Mouse (Mus musculus): ENCODE results near the gene Myod1. TPM values are rescaled to one million over a fixed set of nuclear protein-coding genes. Genes with fewer than 3 reads are reported as not detected.
A peak's percentile ranks its signal among the peaks of the same experiment; 100 is the strongest.

Gene Myod1
- total RNA-seq (2021): not detected

GRCm38 (mm10) chr7:46376172-46377007, at the start of gene Myod1:
Gene Myod1 (plus strand): TSS chr7:46376474.
- no peak for DNase-seq

DNA sequence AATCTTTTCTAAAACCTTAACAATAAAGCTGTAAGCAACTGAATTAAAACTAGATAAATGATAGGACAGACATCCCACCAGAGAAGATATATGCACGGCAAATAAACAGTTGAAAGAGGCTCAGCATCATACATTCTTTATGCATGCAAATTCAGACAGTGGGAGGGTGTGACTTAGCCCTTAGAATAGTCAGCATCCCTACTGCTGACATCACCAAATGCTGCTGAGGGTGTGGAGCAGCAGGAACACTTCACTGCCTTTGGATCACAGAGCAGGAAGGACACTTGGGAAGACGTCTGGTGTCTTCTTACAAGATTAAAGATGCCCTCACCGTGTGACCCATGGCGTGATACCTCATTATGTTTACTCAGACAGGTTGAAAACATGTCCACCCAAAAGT, 48.4 kb upstream of the Myod1 start:
- DNase-seq: no peak

DNA sequence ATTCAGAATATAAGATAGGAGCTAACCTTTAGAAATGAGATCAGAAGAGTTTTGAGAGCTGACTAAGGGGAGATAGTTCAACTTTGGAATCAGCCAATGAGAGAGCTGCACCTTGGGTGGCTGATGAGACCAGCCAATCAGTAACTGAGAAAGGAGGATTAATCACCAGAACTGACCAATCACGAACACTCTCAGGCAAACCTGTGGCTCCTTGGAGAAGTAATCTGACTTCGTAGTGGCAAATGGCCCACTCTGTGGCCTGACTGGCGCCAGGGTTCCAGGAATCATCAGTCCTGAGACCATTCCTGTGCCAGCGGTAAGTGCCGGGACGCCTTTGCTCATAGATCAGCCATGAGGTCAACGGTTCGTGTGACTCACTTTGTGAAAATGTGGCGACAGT, 38.9 kb upstream of the Myod1 start:
- no peak for DNase-seq

- DNase-seq: no peak
These were observed 36.5 kb upstream of the Myod1 start for GRCm38 (mm10) chr7:46339818-46340217.

GRCm38 (mm10) chr7:46340295-46340694, 36.0 kb upstream of the Myod1 start:
- DNase-seq: no peak

GRCm38 (mm10) chr7:46341471-46341870, 34.8 kb upstream of the Myod1 start:
- DNase-seq: no peak

DNA sequence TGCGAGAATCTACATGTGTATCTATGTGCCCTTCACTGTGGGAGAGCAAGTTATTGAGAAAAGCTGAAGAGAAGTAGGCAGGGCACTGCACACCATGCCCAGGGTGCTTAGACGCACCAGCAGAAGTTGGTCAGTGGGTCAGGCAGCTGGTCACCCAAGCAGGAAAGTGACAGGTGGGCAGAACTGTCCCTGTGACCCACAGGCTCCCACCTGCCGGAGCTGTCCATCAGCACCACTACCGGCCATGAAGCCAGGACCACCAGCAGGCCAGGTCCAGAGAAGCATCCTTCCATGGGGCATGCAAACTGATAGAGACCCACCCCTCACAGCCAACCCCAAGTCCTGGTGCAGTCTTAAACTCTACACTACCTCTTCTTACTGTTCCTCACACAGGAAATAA, 28.6 kb upstream of the Myod1 start:
- DNase-seq: no peak

GRCm38 (mm10) chr7:46348813-46349212, 27.5 kb upstream of the Myod1 start:
- no peak for DNase-seq

DNA sequence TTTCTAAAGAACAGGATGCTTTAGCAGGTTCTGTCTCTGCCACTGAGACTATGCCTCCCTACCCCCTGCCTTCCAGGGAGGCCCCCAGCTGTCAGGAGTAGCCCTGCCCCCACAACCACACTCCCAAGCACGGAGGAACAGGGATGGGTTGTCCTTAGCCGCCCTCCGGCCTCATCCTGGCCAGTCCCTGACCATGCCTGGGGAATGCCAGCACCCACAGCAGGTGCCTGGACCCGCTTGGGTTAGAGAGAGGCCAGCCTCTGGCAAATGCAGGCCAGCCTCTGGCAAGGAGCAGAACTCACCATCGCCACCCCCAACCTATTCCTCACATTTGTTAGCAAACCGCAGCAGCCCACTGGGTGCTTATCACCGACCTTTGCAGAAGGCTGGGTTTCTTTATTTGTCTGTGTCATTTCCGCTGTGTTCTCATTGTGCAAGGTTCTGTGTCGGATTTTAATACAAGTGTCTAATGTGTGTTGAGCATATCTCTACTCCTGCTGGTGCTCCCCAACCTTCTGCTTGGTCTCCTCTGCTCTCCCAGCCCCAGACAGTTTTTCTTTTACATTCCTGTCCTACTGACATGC, 26.1 kb upstream of the Myod1 start:
- no peak for DNase-seq

DNA sequence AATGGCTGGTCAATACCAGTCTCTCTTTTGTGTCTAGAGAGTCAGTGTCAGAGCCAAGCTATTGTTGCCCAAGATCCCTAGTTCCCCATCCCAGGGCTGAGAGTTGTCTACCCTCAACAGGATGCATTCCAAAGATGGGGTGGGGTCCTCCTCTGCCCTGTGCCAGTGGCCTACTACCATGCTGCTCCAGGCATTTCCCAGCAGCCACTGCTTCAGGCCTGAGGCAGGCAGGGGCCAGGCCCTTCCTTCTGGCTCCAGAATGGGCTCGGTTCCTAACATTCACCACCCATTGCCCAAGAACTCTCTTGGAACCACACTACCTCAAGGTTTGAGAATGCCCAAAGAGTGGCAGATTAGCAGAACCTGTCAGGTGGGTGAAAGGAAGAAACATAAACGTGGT, 23.5 kb upstream of the Myod1 start:
- no peak for DNase-seq

DNA sequence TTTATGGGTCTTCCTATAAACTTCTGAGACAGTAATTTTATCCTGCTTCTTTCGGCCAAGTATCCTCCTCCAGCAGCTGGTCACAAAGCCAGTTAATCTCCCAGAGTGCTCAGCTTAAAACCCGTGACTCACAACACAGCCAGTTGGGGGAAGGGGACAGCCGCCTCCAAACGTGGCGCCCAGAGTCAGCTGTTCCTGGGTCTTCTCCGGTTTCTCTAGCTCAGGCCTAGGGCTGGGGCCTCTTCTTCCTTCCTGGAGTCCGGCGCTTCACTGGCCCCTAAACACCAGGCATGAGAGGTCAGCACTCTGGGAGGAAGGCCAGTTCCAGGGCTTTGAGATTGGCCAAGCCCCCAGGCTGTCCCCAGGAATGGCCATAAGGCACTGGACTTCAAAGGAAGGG, 23.1 kb upstream of the Myod1 start:
- no peak for DNase-seq

GRCm38 (mm10) chr7:46353875-46354274, 22.4 kb upstream of the Myod1 start:
- no peak for DNase-seq

DNA sequence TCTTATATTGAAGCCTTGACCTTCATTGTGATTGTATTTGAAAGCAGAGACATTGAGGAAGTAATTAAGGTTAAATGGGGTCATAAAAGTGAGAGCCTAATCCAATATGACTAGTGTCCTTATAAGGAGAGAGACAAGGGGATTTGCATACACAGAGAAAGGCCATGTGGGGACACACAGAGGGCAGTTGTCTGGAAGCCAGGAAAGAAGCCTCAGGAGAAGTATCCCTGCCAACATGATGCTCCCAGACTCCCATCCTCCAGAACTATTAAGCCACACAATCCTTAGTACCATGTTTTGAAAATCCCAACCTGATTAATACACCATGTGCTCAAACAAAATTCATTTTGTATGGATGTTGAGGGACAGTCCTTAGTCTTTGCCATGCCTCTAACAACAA, 14.5 kb upstream of the Myod1 start:
- no peak for DNase-seq

DNA sequence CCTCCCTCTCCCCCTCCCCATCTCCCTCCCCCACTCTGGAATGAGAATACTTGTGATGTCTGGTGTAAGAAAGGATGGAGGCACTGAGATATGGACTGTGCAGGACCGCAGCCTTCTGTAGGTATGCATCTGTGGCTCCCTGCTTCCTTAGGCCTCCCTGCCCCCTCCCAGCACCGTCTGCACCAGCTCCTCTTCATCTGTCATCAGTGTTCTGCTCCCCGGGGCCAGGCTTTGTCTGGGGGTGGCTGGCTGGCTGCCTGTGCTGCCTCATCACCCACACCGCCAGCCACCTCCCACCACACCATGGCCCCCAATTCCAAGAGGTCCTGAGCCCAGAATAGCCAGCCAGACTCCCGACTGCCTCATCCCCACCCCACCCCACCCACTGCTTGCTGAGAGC, 12.1 kb upstream of the Myod1 start:
- peak; percentile 50 to 61 for DNase-seq

DNA sequence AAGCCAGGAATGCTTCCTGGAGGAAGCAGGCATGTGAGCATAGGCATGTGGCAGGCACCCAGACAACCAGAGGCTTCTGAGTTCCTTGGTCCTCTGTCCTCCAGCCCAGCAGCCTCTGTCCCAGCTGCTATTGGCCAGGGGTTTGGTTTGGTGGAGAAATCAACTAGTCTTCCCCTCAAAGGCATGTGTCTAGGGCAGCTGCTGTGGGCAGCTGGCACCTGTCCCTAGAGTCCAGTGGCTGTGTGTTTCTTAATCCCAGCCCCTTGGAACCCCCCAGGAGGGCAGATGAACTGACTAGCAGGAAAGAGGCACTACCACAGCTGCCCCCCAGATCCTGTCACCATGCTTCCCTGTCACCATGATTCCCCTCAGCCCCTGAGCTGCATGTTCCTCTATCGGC, 10.5 kb upstream of the Myod1 start:
- DNase-seq: no peak

GRCm38 (mm10) chr7:46371104-46371503, 5.2 kb upstream of the Myod1 start:
- DNase-seq: no peak

GRCm38 (mm10) chr7:46377008-46377346, 703 bp downstream of the Myod1 start:
- no peak for DNase-seq

DNA sequence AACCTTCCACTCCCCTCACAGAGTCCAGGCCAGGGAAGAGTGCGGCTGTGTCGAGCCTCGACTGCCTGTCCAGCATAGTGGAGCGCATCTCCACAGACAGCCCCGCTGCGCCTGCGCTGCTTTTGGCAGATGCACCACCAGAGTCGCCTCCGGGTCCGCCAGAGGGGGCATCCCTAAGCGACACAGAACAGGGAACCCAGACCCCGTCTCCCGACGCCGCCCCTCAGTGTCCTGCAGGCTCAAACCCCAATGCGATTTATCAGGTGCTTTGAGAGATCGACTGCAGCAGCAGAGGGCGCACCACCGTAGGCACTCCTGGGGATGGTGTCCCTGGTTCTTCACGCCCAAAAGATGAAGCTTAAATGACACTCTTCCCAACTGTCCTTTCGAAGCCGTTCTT, 1.8 kb downstream of the Myod1 start:
- no peak for DNase-seq

- DNase-seq: peak in 1 of 2 experiments; percentile 46
These were observed 2.7 kb downstream of the Myod1 start for GRCm38 (mm10) chr7:46378983-46379382.

DNA sequence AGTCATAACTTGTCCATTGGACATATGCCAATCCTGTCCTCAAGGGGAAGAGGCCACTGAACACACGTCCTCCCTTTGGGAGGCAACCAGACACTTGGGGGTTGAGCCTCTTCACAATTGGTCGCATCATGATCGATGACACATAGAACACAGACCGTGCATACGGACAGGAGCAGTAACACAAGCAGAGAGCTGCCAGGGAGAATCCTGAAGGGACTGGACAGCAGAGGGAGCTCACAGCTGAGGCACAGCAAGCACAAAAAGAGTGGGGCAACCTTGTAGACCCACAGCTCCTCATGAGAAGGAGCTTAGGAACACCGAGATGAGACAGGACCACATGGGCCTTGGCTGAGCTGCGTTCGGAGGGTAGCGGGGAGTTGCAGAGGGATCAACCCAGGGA, 4.4 kb downstream of the Myod1 start:
- DNase-seq: no peak

GRCm38 (mm10) chr7:46387430-46387829, 11.2 kb downstream of the Myod1 start:
- DNase-seq: no peak

DNA sequence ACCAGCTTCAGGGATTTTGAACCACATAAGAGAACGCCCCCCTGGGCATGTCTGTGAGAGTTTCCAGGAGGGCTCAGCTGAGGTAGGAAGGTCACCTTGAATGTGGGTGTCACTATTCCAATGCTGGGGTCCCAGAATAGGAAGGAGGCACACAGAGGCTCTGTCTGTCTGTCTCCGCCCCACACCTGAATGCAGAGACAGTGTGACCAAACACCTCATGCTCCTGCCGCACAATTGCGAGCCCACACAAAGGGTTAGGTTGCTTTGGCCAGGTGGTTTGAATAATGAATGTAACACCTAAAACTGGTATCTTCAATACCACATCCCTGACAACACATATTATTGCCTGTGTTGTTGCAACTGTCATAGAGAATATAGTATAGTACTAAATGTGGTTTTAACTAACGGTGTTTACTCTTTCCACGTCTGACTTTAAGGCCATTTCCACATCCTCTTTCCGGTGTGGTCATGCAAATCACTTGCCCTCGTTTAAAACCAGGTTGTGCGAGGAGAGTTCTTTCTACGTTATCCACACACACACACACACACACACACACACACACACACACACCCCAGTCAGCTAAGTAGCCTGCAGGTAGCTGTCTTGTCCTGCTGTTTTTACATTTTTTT, 13.3 kb downstream of the Myod1 start:
- DNase-seq: no peak

- no peak for DNase-seq
These were observed 14.0 kb downstream of the Myod1 start for GRCm38 (mm10) chr7:46390226-46390625.

- no peak for DNase-seq
These were observed 15.4 kb downstream of the Myod1 start for GRCm38 (mm10) chr7:46391701-46392100.

All from layer of hippocampus, postnatal 36 days (tissue).